Comparison of ENCODE assay signal across 8 mouse cellular contexts in the genomic region with DNA sequence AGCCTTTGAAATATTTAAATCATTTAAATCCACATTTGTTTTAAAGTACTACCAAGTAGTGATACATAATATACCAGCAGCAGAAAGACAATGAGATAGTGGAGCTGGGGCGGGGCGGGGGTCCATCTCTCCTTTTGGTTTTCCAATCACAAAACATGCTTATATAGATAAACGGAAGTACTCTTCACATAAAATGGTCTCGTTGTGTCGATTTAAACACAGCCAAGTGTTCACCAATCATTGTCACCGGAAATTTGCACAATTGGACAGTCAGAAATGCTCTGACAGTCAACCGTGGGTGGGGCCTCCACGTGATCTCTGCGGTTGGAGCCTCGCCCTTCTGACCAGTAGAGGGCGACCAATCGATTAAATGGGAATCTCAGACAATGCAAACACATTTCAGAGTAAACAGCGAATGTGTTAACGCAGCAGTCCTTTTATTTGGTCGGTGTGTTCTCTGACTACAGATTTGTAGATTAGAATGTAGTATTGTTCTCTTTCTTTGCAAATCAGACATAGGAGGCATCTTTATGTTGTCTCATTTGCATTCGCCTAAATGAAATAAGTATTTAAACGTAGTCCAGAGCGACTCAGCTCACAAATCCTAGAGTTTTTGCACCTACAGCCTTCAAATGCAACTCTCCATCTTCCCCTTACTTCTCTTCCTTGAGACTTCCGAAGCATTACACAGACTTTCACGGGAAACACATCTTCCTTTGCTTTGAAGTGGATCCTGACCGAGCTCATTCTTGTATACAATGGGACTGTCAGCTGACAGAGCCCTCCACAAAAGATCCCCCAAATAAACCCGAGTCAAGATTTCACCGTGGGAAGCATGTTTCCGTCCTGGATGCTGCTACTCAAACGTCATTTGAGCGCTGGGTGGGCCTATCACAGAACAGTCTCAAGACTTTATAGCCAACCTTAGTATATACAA. TPM values are rescaled to one million over a fixed set of nuclear protein-coding genes. Genes with fewer than 3 reads are reported as not detected.
DNase-seq lines count a peak whose midpoint lies in the region; ATAC-seq lines count a peak whose summit lies in the region.

No protein-coding gene starts in this region.

- ATAC-seq in inflammation-experienced regulatory T-cells, adult 6 months, result peak; percentile 86
- peak; percentile 84 for ATAC-seq in megakaryocyte-erythroid progenitor cell, adult 5-6 weeks (replicated peaks; ENCODE audit: low FRiP score, low TSS enrichment, poor library complexity, severe bottlenecking)

- intact Hi-C loops in gastrocnemius, postnatal 14 days (cut with DNase I; ENCODE audit: low total_unique reads), result loop anchor here (2.0 kb wide), 1 partner anchor 349 kb away; no protein-coding TSS in a partner anchor
- intact Hi-C loops in left cerebral cortex, postnatal 10 days (cut with DNase I), result loop anchor here (2.0 to 10.0 kb wide), 5 partner anchors 70 to 787 kb away; partner anchors contain the start of gene Rev3l

- DNase-seq in adrenal gland, adult (ENCODE audit: inconsistent age in 2 of 2, low spot score in 1 of 2), result peak; percentile 89 to 97
- peak; percentile 97 for DNase-seq in embryo, embryonic 10.5 days (ENCODE audit: low spot score)
- DNase-seq in gastrocnemius, postnatal 14 days, result peak; percentile 86
- peak; percentile 91 to 93 for DNase-seq in left cerebral cortex, postnatal 10 days (ENCODE audit: extremely low spot score in 1 of 2, low spot score in 2 of 2)
- DNase-seq in right cerebral cortex, postnatal 25 days, result peak; percentile 80
- DNase-seq in urinary bladder, postnatal 4 days (ENCODE audit: low spot score in 2 of 2), result peak; percentile 78 to 82

RNA-seq across cellular contexts. Expression of gene Ccn6, which starts 8.3 kb away (rescaled TPM):
- total RNA-seq in gastrocnemius, postnatal 14 days (2021), result under 1 TPM; 0.14 to 0.16 TPM
- under 1 TPM in 1 of 3 experiments, not detected in 2; 0.34 TPM for polyA plus RNA-seq in inflammation-experienced regulatory T-cells, adult 6 months (2017; shearing (Covaris generic))
- under 1 TPM; 0.32 to 0.39 TPM for total RNA-seq in left cerebral cortex, postnatal 10 days (2021)
- total RNA-seq in megakaryocyte-erythroid progenitor cell, adult 5-6 weeks (2014; fragmentation: Nextera tagmentation), result not detected in 2 replicates
- not detected in 2 replicates for total RNA-seq in megakaryocyte-erythroid progenitor cell, adult 5-6 weeks (2017)

RNA-seq across cellular contexts. Expression of gene Tube1, which starts 38.1 kb away (rescaled TPM):
- 1 to 10 TPM in 1 of 2 experiments, under 1 TPM in 1; 0.88 to 1.4 TPM for total RNA-seq in gastrocnemius, postnatal 14 days (2021)
- 10 to 100 TPM in 1 of 3 experiments, 1 to 10 TPM in 2; 2.5 to 11.1 (median 3.4) TPM for polyA plus RNA-seq in inflammation-experienced regulatory T-cells, adult 6 months (2017; shearing (Covaris generic))
- 1 to 10 TPM; 2.8 to 4.9 TPM for total RNA-seq in left cerebral cortex, postnatal 10 days (2021)
- 11.6 and 20.3 TPM in 2 replicates for total RNA-seq in megakaryocyte-erythroid progenitor cell, adult 5-6 weeks (2014; fragmentation: Nextera tagmentation)
- total RNA-seq in megakaryocyte-erythroid progenitor cell, adult 5-6 weeks (2017), result 11.0 and 16.3 TPM in 2 replicates

RNA-seq across cellular contexts. Expression of gene Fam229b, which starts 38.2 kb away (rescaled TPM):
- total RNA-seq in gastrocnemius, postnatal 14 days (2021), result 1 to 10 TPM; 3.0 to 3.5 TPM
- polyA plus RNA-seq in inflammation-experienced regulatory T-cells, adult 6 months (2017; shearing (Covaris generic)), result 1 to 10 TPM; 1.6 to 2.3 (median 1.7) TPM
- total RNA-seq in left cerebral cortex, postnatal 10 days (2021), result 10 to 100 TPM; 15.9 to 20.1 TPM
- 2.6 TPM in 1 of 2 replicates, not detected in the other for total RNA-seq in megakaryocyte-erythroid progenitor cell, adult 5-6 weeks (2014; fragmentation: Nextera tagmentation)
- not detected in 2 replicates for total RNA-seq in megakaryocyte-erythroid progenitor cell, adult 5-6 weeks (2017)

Comparison
In these comparisons a context has a peak if more than half of its experiments do, and no peak if none do; other contexts are left out.
1. Peak in every context shown above with its lines: DNase-seq and ATAC-seq.